Mouse (Mus musculus) stomach, embryonic 14.5 days (tissue): ENCODE measurements around the gene Abcg1. TPM values are rescaled to one million over a fixed set of nuclear protein-coding genes. Genes with fewer than 3 reads are reported as not detected.

ENCODE experiments used
- ATAC-seq: fragments of 200-750 bp; cut with Nextera tagmentation; 2 replicates; pipeline ENCODE4 v1.8.0; 2017; ENCODE audit warnings: low read depth, moderate TSS enrichment; ENCODE audit not compliant: insufficient number of reproducible peaks, insufficient read depth, low FRiP score
- H3K27ac ChIP-seq: fragments of 300-500 bp; sonication (generic); 2 replicates; pipeline ENCODE4 v1.5.1; 2014; ENCODE audit warnings: mild to moderate bottlenecking, low read length, moderate library complexity, mixed read lengths
- H3K27me3 ChIP-seq: fragments of 300-500 bp; sonication (generic); 2 replicates; pipeline ENCODE4 v1.6.1; 2014; ENCODE audit warnings: low read length, control low read depth, mixed read lengths; ENCODE audit not compliant: control insufficient read depth, insufficient read depth
- H3K36me3 ChIP-seq: fragments of 300-500 bp; sonication (generic); 2 replicates; pipeline ENCODE4 v1.6.1; 2014; ENCODE audit warnings: mild to moderate bottlenecking, control low read depth, low read length, moderate library complexity, mixed read lengths; ENCODE audit not compliant: control insufficient read depth, insufficient read depth
- H3K4me1 ChIP-seq: fragments of 300-500 bp; sonication (generic); 2 replicates; pipeline ENCODE4 v1.6.1; 2014; ENCODE audit warnings: low read length, control low read depth, mixed read lengths; ENCODE audit not compliant: control insufficient read depth, insufficient read depth
- H3K4me2 ChIP-seq: fragments of 300-500 bp; sonication (generic); replicated peaks from 2 replicates; pipeline ENCODE4 v1.6.1; 2014; ENCODE audit warnings: low read depth, low read length, control low read depth
- H3K4me3 ChIP-seq: fragments of 300-500 bp; sonication (generic); 2 replicates; pipeline ENCODE4 v1.5.1; 2014; ENCODE audit warnings: low read depth, low read length, control low read depth
- H3K9ac ChIP-seq: fragments of 300-500 bp; sonication (generic); replicated peaks from 2 replicates; pipeline ENCODE4 v1.6.1; 2014; ENCODE audit warnings: low read depth, mild to moderate bottlenecking, control low read depth, low read length, moderate library complexity, mixed read lengths
- H3K9me3 ChIP-seq: fragments of 300-500 bp; sonication (generic); 2 replicates; pipeline ENCODE4 v1.6.1; 2016; ENCODE audit warnings: low read depth, low read length, control low read depth; ENCODE audit not compliant: control insufficient read depth
- WGBS: fragments of 180-500 bp; shearing (Covaris S2); extraction: QIAGEN DNeasy Blood & Tissue Kit; methylation state at CpG from one replicate; pipeline ENCODE4 v1.1.7; 2014; 5-methylcytosine and 5-hydroxymethylcytosine counted together
- polyA plus RNA-seq: library from polyadenylated mRNA; unstranded; fragments of >200 nt; fragmentation: Nextera tagmentation; extraction: Ambion mirVana; gene quantifications from 2 replicates; pipeline ENCODE4 v1.2.1, GENCODE M21; 2014

Abcg1 gene
- polyA plus RNA-seq, 1 experiment from 2014 or later, result 6.6 TPM

DNA sequence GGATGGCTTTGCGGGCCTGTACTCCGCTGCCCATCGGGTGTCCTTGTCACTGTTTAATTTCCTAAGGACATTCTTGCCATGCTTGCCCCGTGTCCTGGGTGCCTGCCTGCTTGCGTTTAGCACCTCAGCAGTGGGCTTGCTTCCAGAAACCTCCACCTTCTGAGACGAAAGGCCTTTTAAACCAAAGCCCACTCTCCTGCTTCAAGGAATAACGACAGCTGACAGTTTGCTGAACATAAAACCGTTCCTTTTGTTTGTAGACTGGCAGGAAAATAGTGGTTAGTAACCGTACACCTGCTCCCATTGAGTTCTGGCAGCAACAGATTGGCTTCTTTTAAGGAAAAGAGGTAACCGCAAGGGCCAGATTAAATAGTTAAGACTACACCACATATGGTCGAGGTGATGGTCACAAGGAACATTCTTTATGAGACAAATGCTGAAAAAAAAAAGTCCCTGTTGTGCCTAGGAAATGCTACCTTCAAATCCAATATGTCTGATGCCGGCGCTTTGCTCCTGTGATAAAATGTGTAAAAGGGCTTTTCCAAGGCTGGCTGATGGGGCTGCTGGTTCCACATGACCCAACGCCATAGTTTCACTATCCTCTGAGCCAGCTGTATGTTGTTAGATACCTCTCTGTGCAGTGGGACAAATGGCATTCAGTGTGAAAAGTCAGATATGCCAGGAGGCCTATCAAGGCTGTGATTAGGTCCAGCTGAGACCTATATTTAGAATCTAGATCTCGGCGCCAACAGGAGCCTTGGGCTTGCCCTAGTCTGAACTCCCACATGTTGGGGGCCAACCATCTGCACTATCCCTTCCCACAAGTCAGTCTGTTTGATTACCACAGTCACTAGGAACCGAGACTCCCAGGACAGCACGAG lies 14.2 kb downstream of the Abcg1 start:
- ATAC-seq, result no peak
- Histone ChIP-seq H3K4me3 (no peak overlapping the region), H3K9ac (no peak overlapping the region), H3K36me3 (no peaks in the 10 kb centered on the region), H3K27ac (no peak overlapping the region), H3K4me1 (peaks cover 16% of the 10 kb centered on the region), H3K9me3 (no peaks in the 10 kb centered on the region), H3K4me2 (no peak overlapping the region), H3K27me3 (no peaks in the 10 kb centered on the region)
- WGBS, result 60% methylated on average over 18 of the region's 18 CpGs

DNA sequence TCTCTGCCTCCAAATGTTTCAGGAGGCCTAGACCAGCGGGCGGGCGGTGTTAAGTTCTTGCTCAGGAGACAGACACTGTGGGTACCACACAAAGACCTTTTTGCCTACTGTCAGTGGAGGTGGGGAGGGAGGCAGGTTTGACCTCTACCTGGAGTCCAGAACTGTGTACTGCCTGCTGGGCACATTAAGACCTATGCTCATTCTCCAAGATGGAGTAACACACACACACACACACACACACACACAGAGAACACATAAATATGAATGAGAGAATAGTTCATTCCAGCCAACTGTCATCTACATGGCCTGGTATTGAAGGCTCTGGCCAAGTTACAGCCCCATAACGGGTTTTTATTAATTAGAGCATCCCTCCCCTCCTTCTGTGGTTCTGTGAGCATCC lies 15.4 kb downstream of the Abcg1 start:
- Histone ChIP-seq H3K36me3 (no peaks in the 10 kb centered on the region), H3K4me3 (no peak overlapping the region), H3K27ac (no peak overlapping the region; the same call in 1 of the 2 replicates), H3K27me3 (no peaks in the 10 kb centered on the region), H3K4me1 (peaks cover 19% of the 10 kb centered on the region), H3K4me2 (peak overlapping the region; percentile 42), H3K9ac (no peak overlapping the region), H3K9me3 (no peaks in the 10 kb centered on the region)
- WGBS, result 66% methylated on average over 4 of the region's 4 CpGs
- ATAC-seq, result peak; percentile 11; the same call in 1 of the 2 replicates

DNA sequence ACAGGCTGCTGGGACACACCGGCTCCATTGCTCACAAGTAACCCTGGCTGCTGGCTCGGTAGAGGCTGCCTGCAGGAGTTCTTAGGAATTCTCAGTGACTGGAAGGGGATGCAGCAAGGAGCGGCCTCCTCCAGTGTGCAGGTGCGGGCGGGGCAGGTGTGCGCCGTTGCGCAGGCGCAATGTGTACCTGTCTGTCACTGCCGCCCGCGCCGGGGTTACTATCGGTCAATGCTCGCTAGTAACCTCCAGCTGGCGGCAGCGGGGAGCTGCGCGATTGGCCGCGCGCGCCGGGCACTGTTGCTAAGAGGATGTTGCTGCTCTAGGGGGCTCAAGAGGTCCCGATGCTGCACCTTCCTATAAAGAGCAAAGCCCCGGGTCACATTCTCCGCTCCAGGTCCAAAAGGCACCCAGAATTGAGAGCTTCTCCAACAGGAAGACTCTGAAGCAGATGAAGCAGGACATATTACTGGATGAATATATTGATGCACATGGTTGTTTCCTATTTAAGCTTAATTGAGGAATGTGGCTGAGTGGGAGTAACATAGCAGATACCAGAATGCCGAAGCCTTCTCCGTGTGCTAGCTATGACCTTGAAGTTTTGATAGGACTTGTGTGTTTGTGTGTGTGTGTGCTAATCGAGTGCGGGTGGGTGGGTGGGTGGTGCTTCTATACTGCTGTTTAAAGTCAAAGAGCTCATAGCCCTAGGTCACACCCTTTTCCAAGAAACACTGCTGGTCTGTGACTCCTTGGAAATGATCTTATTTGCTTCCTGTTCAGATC lies 16.0 kb downstream of the Abcg1 start:
- no peaks in the 10 kb centered on the region for H3K36me3 ChIP-seq
- peaks cover 19% of the 10 kb centered on the region for H3K4me1 ChIP-seq
- H3K9me3 ChIP-seq, result no peaks in the 10 kb centered on the region
- no peak overlapping the region for H3K9ac ChIP-seq
- ATAC-seq, result peak; percentile 84
- WGBS, result 2% methylated on average over 31 of the region's 31 CpGs
- H3K27ac ChIP-seq, result no peak overlapping the region; the same call in 1 of the 2 replicates
- no peak overlapping the region for H3K4me3 ChIP-seq
- H3K4me2 ChIP-seq, result peak overlapping the region; percentile 42
- H3K27me3 ChIP-seq, result no peaks in the 10 kb centered on the region

DNA sequence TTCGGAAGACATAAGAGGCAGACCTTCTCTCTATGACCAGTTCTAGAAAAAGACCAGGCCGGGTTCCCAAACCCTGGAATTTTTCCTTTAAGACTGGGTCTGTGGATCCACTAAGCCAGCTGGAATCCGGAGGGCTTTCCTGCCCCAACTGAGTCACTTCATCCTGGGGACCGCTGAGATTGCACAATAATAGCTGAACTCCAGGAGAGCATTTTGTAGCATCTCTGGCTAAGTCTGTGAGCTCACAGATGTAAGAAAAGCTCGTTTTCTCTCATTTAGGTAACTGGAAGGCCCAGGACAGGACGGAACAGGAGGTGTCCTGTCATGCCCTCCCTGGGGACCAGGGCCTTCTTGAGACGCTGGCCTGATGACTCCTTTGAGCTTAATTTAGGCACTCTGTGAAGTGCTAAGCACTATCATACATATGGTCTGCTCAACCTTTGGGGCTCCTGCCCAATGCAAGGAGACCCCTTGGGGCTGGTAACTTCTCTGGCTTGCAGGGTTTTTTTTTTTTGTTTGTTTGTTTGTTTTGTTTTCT lies 16.6 kb downstream of the Abcg1 start:
- Histone ChIP-seq H3K4me3 (no peak overlapping the region), H3K27ac (no peak overlapping the region; the same call in 1 of the 2 replicates), H3K27me3 (no peaks in the 10 kb centered on the region), H3K9me3 (no peaks in the 10 kb centered on the region), H3K36me3 (no peaks in the 10 kb centered on the region), H3K4me1 (peaks cover 19% of the 10 kb centered on the region), H3K9ac (no peak overlapping the region), H3K4me2 (peak overlapping the region; percentile 42; the same call in 1 of the 2 replicates)
- ATAC-seq, result no peak
- 34% methylated on average over 7 of the region's 7 CpGs for WGBS

DNA sequence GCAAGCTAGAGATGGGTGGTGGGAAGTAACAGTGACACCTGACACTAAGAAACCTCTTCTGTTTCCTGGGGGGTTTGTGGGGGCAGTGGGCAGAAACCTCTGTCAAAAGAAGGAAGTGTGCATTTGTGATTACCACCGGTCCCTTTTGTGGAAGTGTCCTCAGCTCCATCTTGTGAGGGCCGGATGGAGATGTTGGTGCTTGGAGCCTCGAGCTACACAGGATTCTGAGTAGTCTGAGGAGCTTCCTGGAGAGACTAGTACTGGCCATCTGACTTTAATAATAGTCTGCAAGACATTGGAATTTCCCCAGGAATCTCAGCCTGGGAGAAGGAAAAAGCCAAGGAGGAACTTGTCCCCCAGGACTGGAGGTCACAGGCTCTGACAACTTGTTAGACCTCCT lies 17.2 kb downstream of the Abcg1 start:
- ATAC-seq, result no peak
- Histone ChIP-seq H3K27me3 (no peaks in the 10 kb centered on the region), H3K9me3 (no peaks in the 10 kb centered on the region), H3K9ac (no peak overlapping the region), H3K4me2 (no peak overlapping the region), H3K27ac (no peak overlapping the region), H3K4me1 (peaks cover 19% of the 10 kb centered on the region), H3K36me3 (no peaks in the 10 kb centered on the region), H3K4me3 (no peak overlapping the region)
- 63% methylated on average over 3 of the region's 3 CpGs for WGBS

DNA sequence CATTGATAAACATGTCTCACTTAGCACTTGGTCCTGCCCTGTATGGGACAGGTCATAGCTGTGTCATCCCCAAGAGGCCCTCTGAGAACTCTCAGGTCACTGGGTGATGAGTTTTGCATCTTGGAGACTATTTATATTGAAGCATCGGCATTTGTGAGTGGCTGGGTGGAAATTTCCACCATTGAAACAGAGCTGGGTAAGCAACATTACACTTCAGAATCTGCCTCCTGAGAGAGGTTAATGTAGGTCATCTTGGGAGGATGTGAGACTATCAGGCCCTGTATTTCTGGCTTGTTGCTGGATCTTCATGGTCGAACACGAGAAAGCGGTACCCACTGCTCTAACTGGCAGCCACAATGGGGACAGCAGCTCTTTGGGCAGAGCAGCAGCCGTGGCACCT lies 18.0 kb downstream of the Abcg1 start:
- Histone ChIP-seq H3K4me1 (peaks cover 19% of the 10 kb centered on the region), H3K4me2 (no peak overlapping the region), H3K9me3 (no peaks in the 10 kb centered on the region), H3K36me3 (no peaks in the 10 kb centered on the region), H3K27ac (no peak overlapping the region), H3K4me3 (no peak overlapping the region), H3K27me3 (no peaks in the 10 kb centered on the region), H3K9ac (no peak overlapping the region)
- WGBS, result 76% methylated on average over 5 of the region's 5 CpGs
- no peak for ATAC-seq

DNA sequence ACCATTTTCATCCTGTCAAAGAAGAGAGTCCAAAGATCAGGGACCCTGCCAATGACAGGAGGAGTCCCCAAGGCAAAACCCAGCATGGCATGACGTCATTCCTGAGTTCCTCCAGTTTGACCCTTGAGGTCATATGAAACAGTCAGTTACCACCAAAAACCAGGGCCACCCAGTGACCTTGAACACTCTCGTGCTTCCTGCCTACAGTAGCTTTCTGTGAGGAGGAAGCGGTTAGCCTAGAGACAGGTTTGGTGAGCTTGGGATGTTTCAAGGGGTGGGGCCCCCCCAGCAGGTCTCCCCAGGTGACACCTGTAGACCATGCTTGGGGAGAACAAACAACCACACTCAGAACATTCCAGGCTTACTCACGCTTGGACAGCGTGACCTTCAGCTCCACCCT lies 20.1 kb downstream of the Abcg1 start:
- no peaks in the 10 kb centered on the region for H3K36me3 ChIP-seq
- no peak for ATAC-seq
- no peak overlapping the region for H3K4me2 ChIP-seq
- H3K4me1 ChIP-seq, result peaks cover 19% of the 10 kb centered on the region
- no peak overlapping the region for H3K4me3 ChIP-seq
- no peaks in the 10 kb centered on the region for H3K27me3 ChIP-seq
- 65% methylated on average over 5 of the region's 5 CpGs for WGBS
- no peaks in the 10 kb centered on the region for H3K9me3 ChIP-seq
- H3K9ac ChIP-seq, result no peak overlapping the region
- H3K27ac ChIP-seq, result 0 out of 2 replicates have a peak overlapping the region, but pooled peaks have one; percentile 2

DNA sequence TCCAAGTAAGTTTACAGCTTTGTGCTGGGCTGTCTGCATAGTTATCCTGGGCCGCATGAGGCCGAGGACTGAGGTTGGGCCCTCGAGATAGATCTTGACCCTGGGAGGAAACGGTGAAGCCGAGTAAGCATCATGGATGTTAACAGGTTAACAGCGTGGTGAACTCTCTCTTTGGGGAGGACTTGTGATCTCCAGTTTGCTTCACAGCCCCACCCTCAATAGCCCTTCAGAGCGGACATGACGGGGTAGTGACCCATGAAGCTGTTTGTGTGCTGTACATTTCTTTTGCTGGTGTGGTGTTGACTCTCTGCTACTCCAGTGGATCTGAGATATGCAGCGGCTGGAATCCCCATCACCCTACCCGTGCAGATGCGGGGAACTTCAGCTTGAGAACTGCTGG lies 21.1 kb downstream of the Abcg1 start:
- WGBS, result 78% methylated on average over 11 of the region's 11 CpGs
- Histone ChIP-seq H3K4me3 (no peak overlapping the region), H3K4me2 (no peak overlapping the region), H3K9ac (no peak overlapping the region), H3K36me3 (no peaks in the 10 kb centered on the region), H3K27me3 (no peaks in the 10 kb centered on the region), H3K27ac (no peak overlapping the region), H3K9me3 (no peaks in the 10 kb centered on the region), H3K4me1 (peaks cover 11% of the 10 kb centered on the region)
- ATAC-seq, result no peak
